Mouse (Mus musculus): Measurements from ENCODE around the gene Shisa7. TPM values are rescaled to one million over a fixed set of nuclear protein-coding genes. Genes with fewer than 3 reads are reported as not detected.

Shisa7 gene
- total RNA-seq, 4 experiments from 2014 or later, result 133 to 179 (median 153) TPM

Other genes with a start within 250 kb of the Shisa7 start
- gene Ptprh, start 240.7 kb downstream of the Shisa7 start, total RNA-seq (2022), result under 1 TPM; 0.59 to 0.85 (median 0.67) TPM
- gene Tmem86b, start 213.3 kb downstream of the Shisa7 start, total RNA-seq (2022), result 10 to 100 TPM; 15.4 to 27.0 (median 20.7) TPM
- gene Ppp6r1, start 185.7 kb downstream of the Shisa7 start, total RNA-seq (2022), result 100 to 1,000 TPM; 130 to 139 (median 134) TPM
- 10 to 100 TPM; 76.4 to 91.2 (median 84.1) TPM for gene Hspbp1, start 159.6 kb downstream of the Shisa7 start, total RNA-seq (2022)
- gene Brsk1, start 154.1 kb downstream of the Shisa7 start, total RNA-seq (2022), result 100 to 1,000 TPM; 314 to 327 (median 325) TPM
- under 1 TPM in 2 of 4 experiments, not detected in 2; 0.27 to 0.36 TPM for gene Tmem150b, start 119.4 kb downstream of the Shisa7 start, total RNA-seq (2022)
- gene Kmt5c, start 104.6 kb downstream of the Shisa7 start, total RNA-seq (2022), result 10 to 100 TPM; 26.1 to 39.8 (median 33.0) TPM
- 10 to 100 TPM in 1 of 4 experiments, 1 to 10 TPM in 3; 6.0 to 13.0 (median 7.4) TPM for gene Cox6b2, start 91.6 kb downstream of the Shisa7 start, total RNA-seq (2022)
- gene Fam71e2, start 73.4 kb downstream of the Shisa7 start, total RNA-seq (2022), result not detected
- under 1 TPM; 0.31 to 0.43 (median 0.37) TPM for gene Il11, start 61.8 kb downstream of the Shisa7 start, total RNA-seq (2022)
- not detected for gene Tmem190, start 61.8 kb downstream of the Shisa7 start, total RNA-seq (2022)
- gene Tmem238, start 55.0 kb downstream of the Shisa7 start, total RNA-seq (2022), result 1 to 10 TPM; 1.2 to 3.7 (median 2.0) TPM
- gene Rpl28, start 51.8 kb downstream of the Shisa7 start, total RNA-seq (2022), result 100 to 1,000 TPM; 350 to 553 (median 418) TPM
- gene Ube2s, start 32.1 kb downstream of the Shisa7 start, total RNA-seq (2022), result 100 to 1,000 TPM; 113 to 119 (median 116) TPM
- gene Isoc2b, start 25.6 kb upstream of the Shisa7 start, total RNA-seq (2022), result 1 to 10 TPM; 4.7 to 8.9 (median 6.9) TPM
- 10 to 100 TPM; 13.7 to 16.0 (median 14.2) TPM for gene Isoc2a, start 32.5 kb upstream of the Shisa7 start, total RNA-seq (2022)
- under 1 TPM; 0.29 to 0.77 (median 0.39) TPM for gene Gm36210, start 61.8 kb upstream of the Shisa7 start, total RNA-seq (2022)
- gene Zfp628, start 70.5 kb upstream of the Shisa7 start, total RNA-seq (2022), result 10 to 100 TPM; 13.0 to 15.3 (median 13.9) TPM
- 100 to 1,000 TPM in 2 of 4 experiments, 10 to 100 TPM in 2; 89.9 to 111 (median 102) TPM for gene Nat14, start 77.3 kb upstream of the Shisa7 start, total RNA-seq (2022)
- gene Ssc5d, start 81.1 kb upstream of the Shisa7 start, total RNA-seq (2022), result 1 to 10 TPM; 2.8 to 5.1 (median 4.2) TPM
- gene Sbk2, start 119.7 kb upstream of the Shisa7 start, total RNA-seq (2022), result 1 to 10 TPM in 1 of 4 experiments, under 1 TPM in 2, not detected in 1; 0.58 to 1.1 (median 0.90) TPM
- 1 to 10 TPM in 2 of 4 experiments, under 1 TPM in 2; 0.71 to 1.1 (median 0.98) TPM for gene Sbk3, start 126.5 kb upstream of the Shisa7 start, total RNA-seq (2022)
- gene Zfp579, start 151.5 kb upstream of the Shisa7 start, total RNA-seq (2022), result 10 to 100 TPM; 23.2 to 32.9 (median 30.6) TPM
- gene Zfp524, start 169.7 kb upstream of the Shisa7 start, total RNA-seq (2022), result 1 to 10 TPM; 6.0 to 8.0 (median 6.9) TPM
- 10 to 100 TPM; 20.7 to 25.3 (median 24.5) TPM for gene Fiz1, start 170.0 kb upstream of the Shisa7 start, total RNA-seq (2022)
- gene Gm44973, start 170.8 kb upstream of the Shisa7 start, total RNA-seq (2022), result not detected
- gene Zfp865, start 175.7 kb upstream of the Shisa7 start, total RNA-seq (2022), result 10 to 100 TPM; 37.1 to 42.5 (median 38.5) TPM
- gene Ccdc106, start 175.9 kb upstream of the Shisa7 start, total RNA-seq (2022), result 10 to 100 TPM; 45.2 to 65.9 (median 56.9) TPM
- gene 4632433K11Rik, start 189.4 kb upstream of the Shisa7 start, total RNA-seq (2022), result under 1 TPM in 1 of 4 experiments, not detected in 3; 0.55 TPM
- 1 to 10 TPM; 5.6 to 6.4 (median 6.3) TPM for gene Zfp784, start 193.8 kb upstream of the Shisa7 start, total RNA-seq (2022)
- gene Zfp580, start 206.8 kb upstream of the Shisa7 start, total RNA-seq (2022), result 10 to 100 TPM; 22.8 to 28.6 (median 27.8) TPM
- gene U2af2, start 217.4 kb upstream of the Shisa7 start, total RNA-seq (2022), result 100 to 1,000 TPM; 175 to 196 (median 179) TPM
- gene Epn1, start 235.5 kb upstream of the Shisa7 start, total RNA-seq (2022), result 100 to 1,000 TPM; 411 to 477 (median 457) TPM